Comparison of ENCODE assay signal across 22 mouse cellular contexts in the genomic region with DNA sequence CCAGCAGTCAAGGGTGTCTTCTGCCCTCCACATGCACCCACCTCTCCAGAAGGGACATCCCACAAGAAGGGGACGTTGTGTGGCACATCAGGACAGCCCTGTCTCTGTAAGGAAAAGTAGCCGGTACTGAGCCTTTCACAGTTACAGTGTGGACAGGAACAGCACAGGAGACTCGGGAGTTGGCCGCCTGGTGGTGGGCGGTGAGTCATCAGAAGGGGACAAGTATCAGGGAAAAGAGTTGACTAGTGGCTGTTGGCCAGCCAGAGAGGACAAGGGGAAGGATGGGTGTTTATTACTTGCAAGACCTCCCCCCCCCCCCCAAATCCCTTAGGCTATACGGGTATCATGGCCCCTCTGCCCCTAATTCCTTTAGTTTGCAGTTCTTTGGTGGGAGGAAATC.
DNase-seq lines count a peak whose midpoint lies in the region; ATAC-seq and TF ChIP-seq lines count a peak whose summit lies in the region.
"Had no signal": no experiment of that assay in that cellular context is flagged by ENCODE, and none has a peak within 500 bp of the region (broad histone marks: within the 10 kb centered on the region; RNA-seq: fewer than 3 reads in every experiment).

No protein-coding gene starts in this region.

- H3K4me3 ChIP-seq in heart, adult 2 months = no peak overlapping the region
- H3K4me3 ChIP-seq in heart, embryonic 11.5 days (ENCODE audit: low read depth, low read length) = no peak overlapping the region
- no peak overlapping the region for H3K4me3 ChIP-seq in liver, adult 2 months (ENCODE audit: insufficient read depth, low read depth, low read length)
- H3K4me3 ChIP-seq in liver, embryonic 11.5 days (ENCODE audit: low read depth, low read length) = no peak overlapping the region
- H3K4me3 ChIP-seq: heart, embryonic 10.5 days; hindbrain, embryonic 15.5 days; limb, embryonic 15.5 days; myocyte; neural tube, embryonic 13.5 days had no signal

- no peak for TF ChIP-seq POLR2A in heart, adult 2 months (IDR thresholded peaks at IDR 0.05; ENCODE audit: insufficient read depth, low read depth, low read length)
- no peak for TF ChIP-seq POLR2A in liver, adult 2 months (IDR thresholded peaks at IDR 0.05; ENCODE audit: extremely low read depth, insufficient read depth, low read length)

- no peak overlapping the region for H3K4me2 ChIP-seq in heart, embryonic 11.5 days
- H3K4me2 ChIP-seq in liver, embryonic 11.5 days = no peak overlapping the region
- H3K4me2 ChIP-seq: hindbrain, embryonic 15.5 days; limb, embryonic 15.5 days; neural tube, embryonic 13.5 days had no signal

- peaks cover 3% of the 10 kb centered on the region; the same call in 1 of the 2 replicates for H3K4me1 ChIP-seq in heart, adult 2 months (ENCODE audit: control insufficient read depth, insufficient read depth, low read length)
- peaks cover 21% of the 10 kb centered on the region for H3K4me1 ChIP-seq in heart, embryonic 11.5 days (ENCODE audit: control insufficient read depth, insufficient read depth, low read length)
- 0 out of 2 replicates have a peak, but pooled peaks cover 6% of the 10 kb centered on the region for H3K4me1 ChIP-seq in liver, adult 2 months (ENCODE audit: control insufficient read depth, insufficient read depth, low read length)
- peaks cover 4% of the 10 kb centered on the region for H3K4me1 ChIP-seq in liver, embryonic 11.5 days (replicated peaks; ENCODE audit: control insufficient read depth, insufficient read depth, low read length)

- WGBS in heart, adult 2 months = 53% methylated on average over 6 of the region's 6 CpGs
- WGBS in heart, embryonic 11.5 days (ENCODE audit: insufficient replicate concordance) = 66% methylated on average over 6 of the region's 6 CpGs
- WGBS in liver, adult 2 months = 79% methylated on average over 6 of the region's 6 CpGs
- 73% methylated on average over 6 of the region's 6 CpGs for WGBS in liver, embryonic 11.5 days

- peak; percentile 29 for TF ChIP-seq CTCF in heart, adult 2 months (IDR thresholded peaks at IDR 0.05)
- 0 out of 2 replicates have a peak, but pooled peaks have one; percentile 7 for TF ChIP-seq CTCF in liver, adult 2 months (IDR thresholded peaks at IDR 0.05; ENCODE audit: low read depth, low read length)

- H3K27me3 ChIP-seq in heart, adult 2 months (ENCODE audit: control insufficient read depth, insufficient read depth, low read length) = no peaks in the 10 kb centered on the region
- no peaks in the 10 kb centered on the region for H3K27me3 ChIP-seq in heart, embryonic 11.5 days (ENCODE audit: control insufficient read depth, insufficient read depth, low read length)
- H3K27me3 ChIP-seq in liver, adult 2 months (ENCODE audit: control insufficient read depth, insufficient read depth, low read length) = no peaks in the 10 kb centered on the region
- H3K27me3 ChIP-seq in liver, embryonic 11.5 days (replicated peaks; ENCODE audit: control insufficient read depth, insufficient read depth, low read length) = no peaks in the 10 kb centered on the region
- H3K27me3 ChIP-seq: hindbrain, embryonic 15.5 days; limb, embryonic 15.5 days; neural tube, embryonic 13.5 days had no signal

- intact Hi-C loops in heart, adult 2 months (cut with DNase I) = loop anchor here (10.0 kb wide), 1 partner anchor 169 kb away; no protein-coding TSS in a partner anchor

- H3K36me3 ChIP-seq in heart, adult 2 months (ENCODE audit: control insufficient read depth, insufficient read depth, low read length) = no peaks in the 10 kb centered on the region
- no peaks in the 10 kb centered on the region for H3K36me3 ChIP-seq in heart, embryonic 11.5 days (ENCODE audit: control insufficient read depth, insufficient read depth, low read length)
- H3K36me3 ChIP-seq in liver, adult 2 months (ENCODE audit: control insufficient read depth, insufficient read depth, low read length) = no peaks in the 10 kb centered on the region
- H3K36me3 ChIP-seq in liver, embryonic 11.5 days (ENCODE audit: control insufficient read depth, insufficient read depth, low read length) = no peaks in the 10 kb centered on the region
- H3K36me3 ChIP-seq: heart, embryonic 10.5 days; hindbrain, embryonic 15.5 days; limb, embryonic 15.5 days; neural tube, embryonic 13.5 days had no signal

- H3K9me3 ChIP-seq in heart, embryonic 11.5 days (replicated peaks; ENCODE audit: control insufficient read depth, low read length) = no peaks in the 10 kb centered on the region
- H3K9me3 ChIP-seq in liver, embryonic 11.5 days (ENCODE audit: control insufficient read depth, low read length) = no peaks in the 10 kb centered on the region
- H3K9me3 ChIP-seq: heart, embryonic 10.5 days; hindbrain, embryonic 15.5 days; limb, embryonic 15.5 days; neural tube, embryonic 13.5 days had no signal

- H3K27ac ChIP-seq in heart, adult 2 months = no peak overlapping the region
- no peak overlapping the region for H3K27ac ChIP-seq in heart, embryonic 11.5 days (ENCODE audit: low read depth, low read length)
- H3K27ac ChIP-seq in liver, adult 2 months (replicated peaks; ENCODE audit: insufficient read depth, low read depth, low read length) = no peak overlapping the region
- H3K27ac ChIP-seq in liver, embryonic 11.5 days (ENCODE audit: low read depth, low read length) = no peak overlapping the region
- H3K27ac ChIP-seq: heart, embryonic 10.5 days; hindbrain, embryonic 15.5 days; limb, embryonic 15.5 days; neural tube, embryonic 13.5 days had no signal

- no peak overlapping the region for H3K9ac ChIP-seq in heart, adult 2 months (ENCODE audit: low read depth, low read length)
- H3K9ac ChIP-seq in heart, embryonic 11.5 days (ENCODE audit: low read depth, low read length) = no peak overlapping the region
- no peak overlapping the region for H3K9ac ChIP-seq in liver, adult 2 months (ENCODE audit: low read depth, low read length)
- no peak overlapping the region for H3K9ac ChIP-seq in liver, embryonic 11.5 days (ENCODE audit: low read depth, low read length)
- H3K9ac ChIP-seq: hindbrain, embryonic 15.5 days; limb, embryonic 15.5 days; neural tube, embryonic 13.5 days had no signal

- H3K79me2 ChIP-seq in heart, adult 2 months (replicated peaks; ENCODE audit: control insufficient read depth, insufficient read depth, low read length) = no peaks in the 10 kb centered on the region; the same call in 1 of the 2 replicates
- H3K79me2 ChIP-seq in liver, adult 2 months (ENCODE audit: control insufficient read depth, insufficient read depth, low read length) = no peaks in the 10 kb centered on the region

- TF ChIP-seq EP300 in heart, adult 2 months (IDR thresholded peaks at IDR 0.05; ENCODE audit: insufficient read depth, low read depth, low read length) = no peak

- ATAC-seq in heart, embryonic 11.5 days (replicated peaks; ENCODE audit: insufficient number of reproducible peaks, low FRiP score, low TSS enrichment) = no peak
- ATAC-seq in liver, embryonic 11.5 days (replicated peaks; ENCODE audit: low FRiP score) = no peak
- ATAC-seq: forebrain, embryonic 14.5 days had no signal

- DNase-seq in heart, adult 2 months = no peak
- DNase-seq in liver, adult 2 months (ENCODE audit: extremely low read depth, low read depth, low spot score) = no peak
- no peak for DNase-seq in liver, embryonic 11.5 days (ENCODE audit: low spot score)
- peak; percentile 40 for DNase-seq in 3T3-L1 (ENCODE audit: low read depth, low spot score)
- peak; percentile 66 for DNase-seq in adrenal gland, postnatal 14 days
- DNase-seq in left cerebral cortex, adult 9 months (ENCODE audit: low spot score in 2 of 2) = no peak
- DNase-seq in spleen, postnatal 36 days (ENCODE audit: low spot score in 2 of 2) = no peak
- DNase-seq: cerebellum, adult 8-10 months; cerebellum, postnatal 36 days; left cerebral cortex, postnatal 4 days; lung, postnatal 10 days; midbrain, embryonic 14.5 days; retina, postnatal 1 day; right cerebral cortex, postnatal 25 days; thymus, postnatal 25 days had no signal

Comparison
In these comparisons a context has a peak if more than half of its experiments do, and no peak if none do; other contexts are left out.
1. DNase-seq: peak in 3T3-L1 (single experiment) and adrenal gland, postnatal 14 days (single experiment); none in heart, adult 2 months (0 of 2), liver, adult 2 months (single experiment), liver, embryonic 11.5 days (single experiment), left cerebral cortex, adult 9 months (0 of 2) and spleen, postnatal 36 days (0 of 2).